Mouse (Mus musculus) small intestine, adult 2 months (tissue): ENCODE data around the gene Agap1. TPM values are rescaled to one million over a fixed set of nuclear protein-coding genes. Genes with fewer than 3 reads are reported as not detected.

ENCODE experiments used
- H3K27ac ChIP-seq: fragments of 200-500 bp; 2 replicates; pipeline ENCODE4 v1.5.1; 2012; ENCODE audit warnings: low read depth, low read length, control low read depth, inconsistent platforms; ENCODE audit not compliant: insufficient read depth
- H3K27me3 ChIP-seq: fragments of 200-500 bp; 2 replicates; pipeline ENCODE4 v1.6.1; 2012; ENCODE audit warnings: mild to moderate bottlenecking, moderate library complexity, low read length, inconsistent platforms; ENCODE audit not compliant: control insufficient read depth, insufficient read depth
- H3K36me3 ChIP-seq: fragments of 200-500 bp; 2 replicates; pipeline ENCODE4 v1.6.1; 2012; ENCODE audit warnings: mild to moderate bottlenecking, low read length, control low read depth, inconsistent platforms; ENCODE audit not compliant: control insufficient read depth, insufficient read depth
- H3K4me1 ChIP-seq: fragments of 200-500 bp; 2 replicates; pipeline ENCODE4 v1.6.1; 2012; ENCODE audit warnings: low read length, inconsistent platforms, mixed read lengths; ENCODE audit not compliant: control insufficient read depth, insufficient read depth, insufficient read length
- H3K4me3 ChIP-seq: fragments of 200-500 bp; 2 replicates; pipeline ENCODE4 v1.5.1; 2012; ENCODE audit warnings: low read depth, mild to moderate bottlenecking, control low read depth, inconsistent platforms, low read length, moderate library complexity
- CTCF ChIP-seq: fragments of 200-500 bp; IDR thresholded peaks from 2 replicates; pipeline ENCODE4 v1.5.1; 2012; ENCODE audit warnings: low read depth, mild to moderate bottlenecking, control low read depth, inconsistent platforms, low read length, moderate library complexity, mixed read lengths; ENCODE audit not compliant: insufficient replicate concordance, insufficient read length; ENCODE audit errors: extremely low read depth
- POLR2A ChIP-seq: fragments of 200-500 bp; IDR thresholded peaks from 2 replicates; pipeline ENCODE4 v1.6.1; 2012; ENCODE audit warnings: low read depth, mild to moderate bottlenecking, control low read depth, inconsistent platforms, low read length, moderate library complexity
- WGBS: fragments of 180-500 bp; shearing (Covaris S2); methylation state at CpG from one replicate; pipeline ENCODE4 v1.1.7; 2018; 5-methylcytosine and 5-hydroxymethylcytosine counted together
- polyA plus RNA-seq: library from polyadenylated mRNA; depleted of rRNA; stranded (reverse); fragments of >200 nt; gene quantifications from 2 replicates; pipeline ENCODE4 v1.2.3, GENCODE M21; 2012

The Agap1 gene
- polyA plus RNA-seq, 1 experiment: 27.8 TPM

- no peak for TF ChIP-seq POLR2A
- TF ChIP-seq CTCF: no peak
- no peak overlapping the region for H3K27ac ChIP-seq
- no peak overlapping the region for H3K4me3 ChIP-seq
- H3K27me3 ChIP-seq: no peaks in the 10 kb centered on the region
- H3K4me1 ChIP-seq: no peaks in the 10 kb centered on the region
- H3K36me3 ChIP-seq: no peaks in the 10 kb centered on the region
- WGBS: 82% methylated on average over 4 of the region's 4 CpGs
These were observed 89.5 kb downstream of the Agap1 start for GRCm38 (mm10) chr1:89544094-89544493.

GRCm38 (mm10) chr1:89545099-89545498, 90.5 kb downstream of the Agap1 start:
- Histone ChIP-seq H3K27me3 (no peaks in the 10 kb centered on the region), H3K27ac (no peak overlapping the region), H3K4me3 (no peak overlapping the region), H3K36me3 (no peaks in the 10 kb centered on the region), H3K4me1 (no peaks in the 10 kb centered on the region)
- no peak for TF ChIP-seq CTCF
- no peak for TF ChIP-seq POLR2A
- WGBS: 72% methylated on average over 4 of the region's 4 CpGs

- 86% methylated on average over 18 of the region's 18 CpGs for WGBS
- no peak for TF ChIP-seq POLR2A
- no peak for TF ChIP-seq CTCF
- no peaks in the 10 kb centered on the region for H3K27me3 ChIP-seq
- H3K4me1 ChIP-seq: peaks cover 7% of the 10 kb centered on the region; the same call in 1 of the 2 replicates
- H3K36me3 ChIP-seq: no peaks in the 10 kb centered on the region
- H3K27ac ChIP-seq: no peak overlapping the region
- no peak overlapping the region for H3K4me3 ChIP-seq
These were observed 93.2 kb downstream of the Agap1 start for GRCm38 (mm10) chr1:89547525-89548504.

- Histone ChIP-seq H3K36me3 (no peaks in the 10 kb centered on the region), H3K4me3 (no peak overlapping the region), H3K27me3 (no peaks in the 10 kb centered on the region), H3K27ac (no peak overlapping the region), H3K4me1 (peaks cover 11% of the 10 kb centered on the region; the same call in 1 of the 2 replicates)
- TF ChIP-seq POLR2A: no peak
- TF ChIP-seq CTCF: no peak
- WGBS: 75% methylated on average over 25 of the region's 25 CpGs
These were observed 95.7 kb downstream of the Agap1 start for GRCm38 (mm10) chr1:89550061-89550869.

- Histone ChIP-seq H3K27ac (no peak overlapping the region), H3K36me3 (no peaks in the 10 kb centered on the region), H3K27me3 (no peaks in the 10 kb centered on the region), H3K4me1 (peaks cover 14% of the 10 kb centered on the region; the same call in 1 of the 2 replicates), H3K4me3 (no peak overlapping the region)
- 54% methylated on average over 1 of the region's 1 CpGs for WGBS
- TF ChIP-seq CTCF (no peak), POLR2A (no peak)
These were observed 97.9 kb downstream of the Agap1 start for GRCm38 (mm10) chr1:89552470-89552869.

- H3K27me3 ChIP-seq: no peaks in the 10 kb centered on the region
- TF ChIP-seq POLR2A (no peak), CTCF (no peak)
- peaks cover 14% of the 10 kb centered on the region; the same call in 1 of the 2 replicates for H3K4me1 ChIP-seq
- H3K4me3 ChIP-seq: no peak overlapping the region
- no peaks in the 10 kb centered on the region for H3K36me3 ChIP-seq
- WGBS: 85% methylated on average over 3 of the region's 3 CpGs
- H3K27ac ChIP-seq: no peak overlapping the region
These were observed 99.2 kb downstream of the Agap1 start for GRCm38 (mm10) chr1:89553791-89554190.
